9 mouse cellular contexts compared by ENCODE assay signal in genomic region chr3:31790342-31790970, GRCm38 (mm10).
DNase-seq lines count a peak whose midpoint lies in the region; ATAC-seq and TF ChIP-seq lines count a peak whose summit lies in the region.
"Had no signal": no experiment of that assay in that cellular context is flagged by ENCODE, and none has a peak within 500 bp of the region (broad histone marks: within the 10 kb centered on the region; RNA-seq: fewer than 3 reads in every experiment).

No protein-coding gene starts in this region.

- no peak overlapping the region for H3K9ac ChIP-seq in forebrain, postnatal 0 days
- H3K9ac ChIP-seq: embryonic facial prominence, embryonic 15.5 days had no signal

- no peak overlapping the region for H3K4me3 ChIP-seq in forebrain, postnatal 0 days (ENCODE audit: low read depth, low read length)
- H3K4me3 ChIP-seq in midbrain, embryonic 10.5 days: no peak overlapping the region
- H3K4me3 ChIP-seq: embryonic facial prominence, embryonic 15.5 days had no signal

- H3K27ac ChIP-seq in forebrain, postnatal 0 days (ENCODE audit: low read depth, low read length): no peak overlapping the region
- H3K27ac ChIP-seq in midbrain, embryonic 10.5 days (replicated peaks): no peak overlapping the region
- H3K27ac ChIP-seq: embryonic facial prominence, embryonic 15.5 days; macrophage had no signal

- H3K36me3 ChIP-seq in forebrain, postnatal 0 days (ENCODE audit: insufficient read depth): no peaks in the 10 kb centered on the region
- H3K36me3 ChIP-seq in midbrain, embryonic 10.5 days: no peaks in the 10 kb centered on the region
- H3K36me3 ChIP-seq: embryonic facial prominence, embryonic 15.5 days had no signal

- no peak overlapping the region for H3K4me2 ChIP-seq in forebrain, postnatal 0 days (ENCODE audit: low read depth)
- H3K4me2 ChIP-seq: embryonic facial prominence, embryonic 15.5 days had no signal

- peak; percentile 27 for DNase-seq in right cerebral cortex, adult 18-20 months
- no peak for DNase-seq in right cerebral cortex, postnatal 25 days
- DNase-seq in c-Kit-positive CD71-positive TER-119-negative erythroid progenitor cells, embryonic 14.5 days (ENCODE audit: low read depth): peak; percentile 5
- DNase-seq in forebrain, postnatal 0 days: peak; percentile 88
- peak; percentile 53 for DNase-seq in layer of hippocampus, adult 11-12 months (ENCODE audit: low spot score)
- peak; percentile 14 for DNase-seq in midbrain, embryonic 10.5 days (ENCODE audit: low spot score)

- H3K4me1 ChIP-seq in forebrain, postnatal 0 days (ENCODE audit: insufficient read depth): no peaks in the 10 kb centered on the region
- no peaks in the 10 kb centered on the region for H3K4me1 ChIP-seq in midbrain, embryonic 10.5 days
- H3K4me1 ChIP-seq: embryonic facial prominence, embryonic 15.5 days had no signal

- ATAC-seq in forebrain, postnatal 0 days: peak; percentile 88
- no peak for ATAC-seq in granulocyte monocyte progenitor cell, adult 5-6 weeks (replicated peaks; ENCODE audit: poor library complexity, severe bottlenecking)

- no peaks in the 10 kb centered on the region for H3K9me3 ChIP-seq in forebrain, postnatal 0 days (ENCODE audit: low read length)
- H3K9me3 ChIP-seq in midbrain, embryonic 10.5 days (replicated peaks): no peaks in the 10 kb centered on the region
- H3K9me3 ChIP-seq: embryonic facial prominence, embryonic 15.5 days had no signal

- peak; percentile 75 for TF ChIP-seq CTCF in forebrain, postnatal 0 days (IDR thresholded peaks at IDR 0.05; ENCODE audit: low read depth)

- no peaks in the 10 kb centered on the region for H3K27me3 ChIP-seq in forebrain, postnatal 0 days (ENCODE audit: insufficient read depth, low read length)
- no peaks in the 10 kb centered on the region for H3K27me3 ChIP-seq in midbrain, embryonic 10.5 days (ENCODE audit: low read depth, poor library complexity, severe bottlenecking)
- H3K27me3 ChIP-seq: embryonic facial prominence, embryonic 15.5 days had no signal

- WGBS in forebrain, postnatal 0 days: 22% methylated on average over 4 of the region's 4 CpGs
- WGBS in midbrain, embryonic 10.5 days: 35% methylated on average over 4 of the region's 4 CpGs
